Mouse (Mus musculus) neural tube, embryonic 14.5 days (tissue): ENCODE data around the gene Arrb1. TPM values are rescaled to one million over a fixed set of nuclear protein-coding genes. Genes with fewer than 3 reads are reported as not detected.

Experiments used
- ATAC-seq: fragments of 200-750 bp; cut with Nextera tagmentation; 2 replicates; pipeline ENCODE4 v1.8.0; 2017; ENCODE audit warnings: low read depth, mild to moderate bottlenecking, moderate TSS enrichment, moderate library complexity
- H3K27ac ChIP-seq: fragments of 300-500 bp; sonication (generic); 2 replicates; pipeline ENCODE4 v1.5.1; 2014; ENCODE audit warnings: low read depth, mild to moderate bottlenecking, control low read depth, low read length, moderate library complexity, mixed read lengths
- H3K27me3 ChIP-seq: fragments of 300-500 bp; sonication (generic); 2 replicates; pipeline ENCODE4 v1.6.1; 2014; ENCODE audit warnings: low read length; ENCODE audit not compliant: control insufficient read depth, insufficient read depth
- H3K36me3 ChIP-seq: fragments of 300-500 bp; sonication (generic); 2 replicates; pipeline ENCODE4 v1.6.1; 2014; ENCODE audit warnings: low read length, mixed read lengths; ENCODE audit not compliant: control insufficient read depth, insufficient read depth
- H3K4me1 ChIP-seq: fragments of 300-500 bp; sonication (generic); 2 replicates; pipeline ENCODE4 v1.6.1; 2014; ENCODE audit warnings: low read length; ENCODE audit not compliant: control insufficient read depth, insufficient read depth
- H3K4me2 ChIP-seq: fragments of 300-500 bp; sonication (generic); 2 replicates; pipeline ENCODE4 v1.6.1; 2014; ENCODE audit warnings: mild to moderate bottlenecking, low read depth, low read length, control low read depth
- H3K4me3 ChIP-seq: fragments of 300-500 bp; sonication (generic); 2 replicates; pipeline ENCODE4 v1.5.1; 2014; ENCODE audit warnings: low read depth, low read length, control low read depth, mixed read lengths
- H3K9ac ChIP-seq: fragments of 300-500 bp; sonication (generic); replicated peaks from 2 replicates; pipeline ENCODE4 v1.6.1; 2014; ENCODE audit warnings: low read depth, mild to moderate bottlenecking, control low read depth, low read length, mixed read lengths
- H3K9me3 ChIP-seq: fragments of 300-500 bp; sonication (generic); 2 replicates; pipeline ENCODE4 v1.6.1; 2016; ENCODE audit warnings: low read length; ENCODE audit not compliant: control insufficient read depth
- WGBS: fragments of 180-500 bp; shearing (Covaris S2); extraction: QIAGEN DNeasy Blood & Tissue Kit; methylation state at CpG from one replicate; pipeline ENCODE4 v1.1.7; 2014; 5-methylcytosine and 5-hydroxymethylcytosine counted together
- polyA plus RNA-seq: library from polyadenylated mRNA; unstranded; fragments of >200 nt; fragmentation: Nextera tagmentation; extraction: Ambion mirVana; gene quantifications from 2 replicates; pipeline ENCODE4 v1.2.1, GENCODE M21; 2014

The Arrb1 gene
- polyA plus RNA-seq, 1 experiment from 2014 or later, result 9.9 TPM

DNA sequence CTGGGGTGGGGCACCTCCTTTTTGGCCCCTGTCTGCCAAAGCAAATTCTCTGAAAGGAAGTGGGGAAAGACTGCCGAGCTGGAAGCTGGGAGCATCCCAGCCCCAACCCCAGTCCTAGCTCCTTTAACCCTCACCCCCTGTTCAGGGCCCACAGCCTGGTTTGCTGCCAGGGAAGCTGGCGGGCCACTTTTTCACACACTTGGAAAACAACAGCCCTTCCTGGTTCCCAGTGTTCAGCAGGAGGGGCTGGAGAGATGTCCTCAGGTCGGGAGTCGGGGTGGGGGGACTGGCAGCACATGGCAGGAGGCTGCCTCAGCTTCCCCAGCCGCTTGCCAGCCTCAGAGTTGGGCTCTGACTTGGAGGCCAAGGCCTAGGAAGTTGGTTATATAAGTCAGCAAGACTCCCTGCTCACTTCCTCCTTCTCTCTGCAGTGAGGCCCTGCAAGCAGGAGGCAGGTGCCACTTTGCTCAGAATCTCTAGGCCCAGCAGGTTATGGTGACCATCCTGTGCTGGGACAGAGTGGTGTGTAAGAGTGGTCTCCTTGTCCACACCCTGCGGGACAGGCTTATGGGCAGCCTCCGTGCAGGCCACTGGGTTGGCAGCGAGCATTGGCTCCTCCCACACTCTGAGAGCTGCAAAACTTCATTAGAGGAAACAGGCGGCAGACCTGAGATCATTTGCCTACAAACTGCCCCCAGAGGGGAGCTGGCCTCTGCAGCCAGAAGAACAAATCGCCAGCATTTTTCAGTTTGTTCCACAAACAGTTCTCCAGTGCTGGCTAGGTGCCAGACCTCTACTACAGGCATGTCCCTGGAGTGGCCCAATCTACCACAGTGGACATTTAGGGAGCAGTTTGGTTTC lies 10.8 kb downstream of the Arrb1 start:
- Histone ChIP-seq H3K4me3 (no peak overlapping the region), H3K4me2 (no peak overlapping the region), H3K9ac (peak overlapping the region; percentile 17; the same call in 1 of the 2 replicates), H3K36me3 (no peaks in the 10 kb centered on the region; the same call in 1 of the 2 replicates), H3K4me1 (peaks cover 18% of the 10 kb centered on the region), H3K27ac (peak overlapping the region; percentile 64), H3K9me3 (no peaks in the 10 kb centered on the region), H3K27me3 (no peaks in the 10 kb centered on the region)
- WGBS, result 27% methylated on average over 10 of the region's 10 CpGs
- ATAC-seq, result peak; percentile 52

DNA sequence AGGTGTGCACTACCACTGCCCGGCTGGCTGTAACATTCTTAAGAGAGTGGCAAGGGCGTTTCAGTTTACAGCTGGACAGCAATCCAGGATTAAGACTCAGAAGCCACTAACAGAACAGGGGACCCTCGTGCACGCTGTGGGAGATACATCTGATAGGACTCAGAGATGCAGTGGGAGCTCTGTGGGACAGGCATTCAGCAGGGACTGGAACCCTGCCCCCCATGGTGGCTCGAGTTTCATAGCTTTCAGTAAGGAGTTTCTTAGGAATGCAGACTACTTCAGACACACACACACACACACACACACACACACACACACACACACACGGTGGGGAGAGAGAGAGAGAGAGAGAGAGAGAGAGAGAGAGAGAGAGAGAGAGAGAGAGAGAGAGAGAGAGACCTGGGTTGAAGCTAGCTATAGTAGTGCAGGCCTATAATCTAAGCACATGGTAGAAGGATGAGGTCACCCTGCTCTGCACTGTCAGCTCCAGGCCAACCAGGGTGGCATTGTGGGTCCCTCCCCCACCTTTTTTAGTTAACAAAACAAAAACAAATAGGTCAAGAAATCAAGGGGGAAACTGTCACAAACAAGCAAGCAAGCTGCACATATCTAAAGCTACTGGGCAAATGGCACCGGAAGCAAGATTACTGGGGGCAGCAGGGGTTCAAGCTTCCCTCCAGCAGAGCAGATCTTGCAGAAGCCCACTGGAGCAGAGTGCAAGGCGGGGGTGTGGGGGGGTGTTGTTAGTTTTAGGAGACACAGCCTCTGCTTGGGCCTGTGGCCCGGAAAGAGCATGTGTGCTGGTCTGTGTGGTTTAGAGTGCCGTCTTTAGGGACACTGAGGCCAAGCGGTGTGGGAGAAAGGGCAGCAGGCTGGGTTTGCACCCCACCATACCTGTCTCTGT lies 12.6 kb downstream of the Arrb1 start:
- WGBS, result 67% methylated on average over 10 of the region's 11 CpGs
- peaks cover 24% of the 10 kb centered on the region for H3K4me1 ChIP-seq
- H3K9ac ChIP-seq, result no peak overlapping the region
- H3K4me2 ChIP-seq, result no peak overlapping the region
- H3K4me3 ChIP-seq, result no peak overlapping the region
- no peak for ATAC-seq
- H3K9me3 ChIP-seq, result no peaks in the 10 kb centered on the region
- H3K36me3 ChIP-seq, result no peaks in the 10 kb centered on the region; the same call in 1 of the 2 replicates
- no peaks in the 10 kb centered on the region for H3K27me3 ChIP-seq
- H3K27ac ChIP-seq, result no peak overlapping the region

DNA sequence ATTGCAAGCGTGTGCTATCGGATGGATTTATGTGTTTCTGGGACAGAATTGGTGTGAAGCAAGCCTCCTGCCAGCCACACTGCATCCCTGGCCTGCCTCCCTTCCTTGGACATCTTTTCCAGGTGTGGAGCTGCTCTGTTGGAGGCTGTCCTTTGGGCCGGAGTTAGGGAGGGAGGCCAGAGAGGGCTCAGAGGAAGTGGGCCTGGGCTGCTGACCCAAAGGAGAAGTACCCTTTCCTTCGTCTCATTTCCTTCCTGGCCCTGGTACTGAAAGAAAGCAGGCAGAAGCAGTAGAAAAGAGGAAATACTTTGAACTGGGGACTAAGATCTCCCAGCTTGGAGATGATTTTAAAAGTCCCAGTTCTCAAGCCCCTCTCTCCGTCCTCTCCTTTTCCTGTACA lies 14.4 kb downstream of the Arrb1 start:
- H3K4me3 ChIP-seq, result no peak overlapping the region
- 90% methylated on average over 5 of the region's 5 CpGs for WGBS
- peaks cover 32% of the 10 kb centered on the region for H3K4me1 ChIP-seq

DNA sequence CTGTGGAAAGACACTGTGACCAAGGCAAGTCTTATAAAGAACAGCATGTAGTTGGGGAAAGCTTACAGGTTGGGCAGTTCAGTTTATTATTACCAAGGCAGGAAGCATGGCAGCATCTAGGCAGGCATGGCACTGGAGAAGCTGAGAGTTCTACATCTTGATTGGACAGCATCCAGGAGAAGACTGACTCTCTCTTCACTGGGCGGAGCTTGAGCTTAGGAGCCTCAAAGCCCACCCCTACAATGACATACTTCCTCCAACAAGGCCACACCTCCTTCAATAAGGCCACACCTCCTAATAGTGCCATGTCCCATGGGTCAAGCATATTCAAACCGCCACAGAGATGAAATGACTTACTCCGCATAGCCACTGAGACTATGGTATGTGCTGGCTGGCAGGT lies 16.4 kb downstream of the Arrb1 start:
- no peak for ATAC-seq
- Histone ChIP-seq H3K4me2 (no peak overlapping the region), H3K36me3 (no peaks in the 10 kb centered on the region), H3K9ac (no peak overlapping the region), H3K4me1 (peaks cover 16% of the 10 kb centered on the region), H3K9me3 (no peaks in the 10 kb centered on the region), H3K27me3 (no peaks in the 10 kb centered on the region), H3K27ac (no peak overlapping the region), H3K4me3 (no peak overlapping the region)
- WGBS, result 93% methylated on average over 3 of the region's 3 CpGs

More for the DNA sequence above, 14.4 kb downstream of the Arrb1 start:
- Histone ChIP-seq H3K27ac (no peak overlapping the region; the same call in 1 of the 2 replicates), H3K36me3 (no peaks in the 10 kb centered on the region; the same call in 1 of the 2 replicates), H3K27me3 (no peaks in the 10 kb centered on the region), H3K4me2 (no peak overlapping the region), H3K9me3 (no peaks in the 10 kb centered on the region), H3K9ac (no peak overlapping the region)
- ATAC-seq, result no peak

DNA sequence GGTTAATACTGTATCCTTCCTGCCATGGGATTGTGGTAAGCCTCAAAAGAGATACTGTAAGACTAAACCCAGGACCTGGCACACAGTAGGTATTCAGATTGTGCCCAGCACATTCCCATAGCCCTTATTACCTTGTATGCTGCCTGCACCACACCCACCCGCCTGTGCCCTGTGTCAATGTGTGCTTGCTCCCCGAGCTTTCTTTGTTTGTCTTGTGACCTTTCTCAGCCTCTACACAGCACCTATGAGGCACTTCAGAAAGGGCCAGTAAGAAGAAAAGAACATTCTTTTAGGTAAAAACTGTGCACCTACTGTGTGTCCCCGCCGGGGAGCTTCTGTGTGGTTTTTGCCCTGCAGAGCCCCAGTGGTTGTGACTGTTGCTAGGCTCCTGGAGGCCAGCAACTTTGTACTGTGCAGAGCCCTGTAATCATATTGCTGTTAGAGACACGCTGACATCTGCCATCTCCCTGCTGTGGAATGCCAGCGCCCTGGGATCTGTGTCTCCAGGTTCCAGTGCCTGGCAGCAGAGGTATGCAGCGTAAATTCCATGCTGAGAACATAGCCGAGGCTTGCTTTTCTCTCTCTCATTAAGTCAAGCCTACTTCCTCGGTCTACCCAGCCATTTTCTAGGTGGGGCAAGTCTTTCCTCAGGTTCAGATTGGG lies 18.1 kb downstream of the Arrb1 start:
- H3K27me3 ChIP-seq, result no peaks in the 10 kb centered on the region
- WGBS, result 44% methylated on average over 9 of the region's 9 CpGs
- H3K4me2 ChIP-seq, result no peak overlapping the region
- no peaks in the 10 kb centered on the region for H3K9me3 ChIP-seq
- H3K4me3 ChIP-seq, result no peak overlapping the region
- no peak overlapping the region for H3K9ac ChIP-seq
- H3K27ac ChIP-seq, result peak overlapping the region; percentile 40
- H3K36me3 ChIP-seq, result no peaks in the 10 kb centered on the region
- peaks cover 18% of the 10 kb centered on the region for H3K4me1 ChIP-seq
- ATAC-seq, result no peak

DNA sequence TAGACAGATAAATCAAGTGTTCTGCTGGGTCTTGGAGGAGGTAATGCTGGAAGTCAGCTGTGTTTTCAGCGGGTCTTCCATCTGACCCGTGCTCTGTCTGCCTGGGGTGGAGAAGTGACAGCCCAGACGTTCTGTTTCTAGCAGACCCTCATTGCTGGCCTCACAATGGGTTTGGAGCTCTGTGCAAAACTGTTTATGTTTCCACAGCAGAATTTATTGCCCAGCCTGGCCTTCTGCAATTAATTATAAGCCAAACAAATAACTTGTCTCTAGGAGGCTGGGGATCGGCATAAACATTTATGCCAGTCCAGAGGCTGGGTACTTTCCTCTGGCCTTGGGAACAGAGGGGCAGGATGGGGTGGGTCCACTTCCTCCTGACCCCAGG lies 18.6 kb downstream of the Arrb1 start:
- 12% methylated on average over 4 of the region's 4 CpGs for WGBS
- no peak overlapping the region for H3K4me3 ChIP-seq
- no peaks in the 10 kb centered on the region for H3K36me3 ChIP-seq
- H3K27ac ChIP-seq, result peak overlapping the region; percentile 40
- H3K4me2 ChIP-seq, result no peak overlapping the region
- ATAC-seq, result no peak
- no peaks in the 10 kb centered on the region for H3K9me3 ChIP-seq
- peaks cover 19% of the 10 kb centered on the region for H3K4me1 ChIP-seq
- no peak overlapping the region for H3K9ac ChIP-seq
- H3K27me3 ChIP-seq, result no peaks in the 10 kb centered on the region

DNA sequence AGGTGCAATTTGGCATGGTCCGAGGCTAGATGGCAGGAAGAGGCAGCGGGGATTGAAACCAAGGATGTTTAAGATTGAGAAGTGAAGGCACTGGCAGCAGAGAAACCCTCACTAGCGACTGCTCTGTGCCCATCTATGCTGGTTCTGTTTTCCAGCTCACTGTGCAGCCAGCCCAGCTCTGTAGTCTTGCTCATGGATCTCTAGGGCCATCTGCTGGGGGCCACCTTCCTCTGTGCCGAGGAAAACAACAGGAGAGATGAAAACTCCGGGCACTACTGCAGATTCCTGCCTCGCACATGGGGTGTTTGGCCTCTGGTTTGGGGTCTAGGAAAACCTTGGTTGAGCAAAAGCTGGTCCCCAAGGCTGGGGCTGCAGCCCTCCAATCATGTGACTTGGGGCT lies 20.6 kb downstream of the Arrb1 start:
- Histone ChIP-seq H3K4me2 (no peak overlapping the region), H3K4me1 (peaks cover 29% of the 10 kb centered on the region), H3K27me3 (no peaks in the 10 kb centered on the region), H3K36me3 (no peaks in the 10 kb centered on the region), H3K4me3 (no peak overlapping the region), H3K9me3 (no peaks in the 10 kb centered on the region), H3K27ac (no peak overlapping the region), H3K9ac (no peak overlapping the region)
- WGBS, result 31% methylated on average over 6 of the region's 6 CpGs
- ATAC-seq, result no peak

DNA sequence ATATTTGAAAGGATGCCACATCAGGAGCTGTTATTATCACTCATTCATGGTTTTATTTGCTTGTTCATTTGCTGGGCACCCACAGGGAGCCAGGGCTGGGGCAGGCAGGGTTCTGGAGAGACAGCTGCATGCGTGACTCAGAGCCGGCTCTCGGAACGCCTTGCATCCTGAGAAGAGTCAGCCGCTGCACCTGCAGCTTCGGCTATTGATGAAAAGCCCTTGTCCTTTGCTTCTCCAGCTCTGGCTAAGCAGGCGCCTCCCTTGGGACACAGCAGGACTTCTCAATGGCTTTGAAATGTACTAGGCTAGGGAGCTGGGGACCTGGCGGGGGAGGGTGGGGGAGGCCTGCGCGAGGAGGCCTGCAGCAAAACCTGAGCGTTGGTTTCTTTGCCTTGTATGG lies 23.8 kb downstream of the Arrb1 start:
- Histone ChIP-seq H3K27ac (peak overlapping the region; percentile 34; the same call in 1 of the 2 replicates), H3K27me3 (no peaks in the 10 kb centered on the region), H3K36me3 (no peaks in the 10 kb centered on the region), H3K9ac (no peak overlapping the region), H3K9me3 (no peaks in the 10 kb centered on the region), H3K4me3 (no peak overlapping the region), H3K4me1 (peaks cover 30% of the 10 kb centered on the region), H3K4me2 (peak overlapping the region; percentile 24; the same call in 1 of the 2 replicates)
- 7% methylated on average over 11 of the region's 11 CpGs for WGBS
- no peak for ATAC-seq
